Mouse (Mus musculus): ENCODE data around the gene Ilf2. TPM values are rescaled to one million over a fixed set of nuclear protein-coding genes. Genes with fewer than 3 reads are reported as not detected.
A peak's percentile ranks its signal among the peaks of the same experiment; 100 is the strongest.

The Ilf2 gene
- polyA plus RNA-seq, 1 experiment, result 50.4 TPM

DNA sequence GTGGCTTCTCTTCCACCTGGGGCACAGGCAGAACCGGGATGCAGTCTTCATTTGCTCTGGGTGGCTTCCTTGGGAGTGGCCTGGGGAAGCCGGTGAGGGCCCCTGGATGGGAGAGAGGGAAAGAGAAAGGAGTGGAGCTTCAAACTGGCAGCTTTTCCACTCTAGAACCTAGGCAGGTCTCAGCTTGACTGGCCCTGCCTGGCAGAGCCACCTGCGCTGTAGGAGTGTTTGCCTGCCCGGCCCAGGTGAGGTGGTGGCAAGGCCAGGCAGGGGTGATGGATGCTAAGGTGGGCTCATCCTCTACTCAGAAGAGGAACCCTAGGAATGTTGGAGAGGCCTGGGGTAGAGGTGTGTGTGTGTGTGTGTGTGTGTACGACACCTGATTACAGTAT, 62.0 kb downstream of the Ilf2 start:
- TF ChIP-seq TCF3 (IDR thresholded peaks at IDR 0.05; ENCODE audit: insufficient read length, low read depth) (no peak), TCF12 (IDR thresholded peaks at IDR 0.05; ENCODE audit: insufficient read depth, poor library complexity, severe bottlenecking) (no peak), POLR2A (IDR thresholded peaks at IDR 0.05; ENCODE audit: insufficient read length, low read depth) (no peak), E2F4 (IDR thresholded peaks at IDR 0.05; ENCODE audit: insufficient read depth) (no peak), USF1 (IDR thresholded peaks at IDR 0.05; ENCODE audit: low read depth) (no peak), MYOG (IDR thresholded peaks at IDR 0.05; ENCODE audit: control insufficient read depth in 1 of 3, insufficient read depth in 1 of 3, insufficient read length in 2 of 3, low read depth in 2 of 3) (no peak), REST (IDR thresholded peaks at IDR 0.05; ENCODE audit: insufficient read depth, insufficient read length) (no peak)
- Histone ChIP-seq H3K27me3 (ENCODE audit: control insufficient read depth, insufficient read depth, insufficient read length) (no peaks in the 10 kb centered on the region), H3K4me3 (peak overlapping the region; percentile 67), H3ac (ENCODE audit: control insufficient read depth, insufficient read length) (peak overlapping the region; percentile 5), H3K36me3 (ENCODE audit: control insufficient read depth, insufficient read depth) (no peaks in the 10 kb centered on the region), H3K79me2 (ENCODE audit: control insufficient read depth, insufficient read depth) (peaks cover 22% of the 10 kb centered on the region), H3K4me2 (ENCODE audit: low read depth) (peak overlapping the region; percentile 96)

Other genes with a start within 250 kb of the Ilf2 start
- 39.9 TPM for gene Jtb, start 244.5 kb upstream of the Ilf2 start, polyA plus RNA-seq (2012; fragmentation: generic; extraction: Trizol)
- gene Creb3l4, start 232.6 kb upstream of the Ilf2 start, polyA plus RNA-seq (2012; fragmentation: generic; extraction: Trizol), result 0.22 TPM
- gene Slc39a1, start 228.0 kb upstream of the Ilf2 start, polyA plus RNA-seq (2012; fragmentation: generic; extraction: Trizol), result 111 TPM
- gene Crtc2, start 222.0 kb upstream of the Ilf2 start, polyA plus RNA-seq (2012; fragmentation: generic; extraction: Trizol), result 19.9 TPM
- gene Dennd4b, start 210.9 kb upstream of the Ilf2 start, polyA plus RNA-seq (2012; fragmentation: generic; extraction: Trizol), result 6.6 TPM
- gene Gatad2b, start 182.9 kb upstream of the Ilf2 start, polyA plus RNA-seq (2012; fragmentation: generic; extraction: Trizol), result 14.7 TPM
- 3.4 TPM for gene Slc27a3, start 86.2 kb upstream of the Ilf2 start, polyA plus RNA-seq (2012; fragmentation: generic; extraction: Trizol)
- gene Ints3, start 42.5 kb upstream of the Ilf2 start, polyA plus RNA-seq (2012; fragmentation: generic; extraction: Trizol), result 24.2 TPM
- gene Npr1, start 10.3 kb upstream of the Ilf2 start, polyA plus RNA-seq (2012; fragmentation: generic; extraction: Trizol), result 0.22 TPM
- gene Snapin, start 14.9 kb downstream of the Ilf2 start, polyA plus RNA-seq (2012; fragmentation: generic; extraction: Trizol), result 33.7 TPM
- 108 TPM for gene Chtop, start 33.4 kb downstream of the Ilf2 start, polyA plus RNA-seq (2012; fragmentation: generic; extraction: Trizol)
- 189 TPM for gene S100a1, start 38.3 kb downstream of the Ilf2 start, polyA plus RNA-seq (2012; fragmentation: generic; extraction: Trizol)
- gene S100a13, start 38.3 kb downstream of the Ilf2 start, polyA plus RNA-seq (2012; fragmentation: generic; extraction: Trizol), result 106 TPM
- 2.9 TPM for gene S100a14, start 50.7 kb downstream of the Ilf2 start, polyA plus RNA-seq (2012; fragmentation: generic; extraction: Trizol)
- 210 TPM for gene S100a16, start 61.1 kb downstream of the Ilf2 start, polyA plus RNA-seq (2012; fragmentation: generic; extraction: Trizol)
- gene S100a3, start 84.5 kb downstream of the Ilf2 start, polyA plus RNA-seq (2012; fragmentation: generic; extraction: Trizol), result 4.7 TPM
- not detected for gene S100a2, start 114.1 kb downstream of the Ilf2 start, polyA plus RNA-seq (2012; fragmentation: generic; extraction: Trizol)
- 0.89 TPM for gene Gm42674, start 125.8 kb downstream of the Ilf2 start, polyA plus RNA-seq (2012; fragmentation: generic; extraction: Trizol)
- 3,627 TPM for gene S100a4, start 127.6 kb downstream of the Ilf2 start, polyA plus RNA-seq (2012; fragmentation: generic; extraction: Trizol)
- gene S100a5, start 132.4 kb downstream of the Ilf2 start, polyA plus RNA-seq (2012; fragmentation: generic; extraction: Trizol), result 0.19 TPM
- 2,472 TPM for gene S100a6, start 136.8 kb downstream of the Ilf2 start, polyA plus RNA-seq (2012; fragmentation: generic; extraction: Trizol)
- 0.37 TPM for gene S100a7a, start 177.9 kb downstream of the Ilf2 start, polyA plus RNA-seq (2012; fragmentation: generic; extraction: Trizol)
- not detected for gene S100a8, start 192.9 kb downstream of the Ilf2 start, polyA plus RNA-seq (2012; fragmentation: generic; extraction: Trizol)
- not detected for gene S100a9, start 219.6 kb downstream of the Ilf2 start, polyA plus RNA-seq (2012; fragmentation: generic; extraction: Trizol)